Mouse (Mus musculus): Measurements from ENCODE around the gene Atp10b. TPM values are rescaled to one million over a fixed set of nuclear protein-coding genes. Genes with fewer than 3 reads are reported as not detected.
"Not testable (repeated sequence)": the region's sequence is repeated elsewhere in the genome, so short reads cannot be mapped to it uniquely, and the experiment has no call there.

The Atp10b gene
- polyA plus RNA-seq (2015; fragmentation: Nextera tagmentation; extraction: Ambion mirVana) = 3.2 and 3.3 TPM in 2 replicates

- H3K27ac ChIP-seq (ENCODE audit: low read depth, low read length) = no peak within 1 kb of the TSS
- no peak within 1 kb of the TSS for H3K4me3 ChIP-seq (ENCODE audit: low read depth, low read length)
- H3K9me3 ChIP-seq (ENCODE audit: control insufficient read depth) = no peaks in the 10 kb centered on the region
- H3K9ac ChIP-seq (ENCODE audit: low read depth, low read length) = no peak within 1 kb of the TSS
- H3K27me3 ChIP-seq (replicated peaks; ENCODE audit: control insufficient read depth, insufficient read depth, low read length) = no peaks in the 10 kb centered on the region
- no peak for ATAC-seq
- 57% methylated on average over 1 of the region's 1 CpGs for WGBS
- no peak within 1 kb of the TSS for H3K4me2 ChIP-seq (replicated peaks; ENCODE audit: low read depth)
- no peak for TF ChIP-seq CTCF (IDR thresholded peaks at IDR 0.05; ENCODE audit: low read depth)
- no peaks in the 10 kb centered on the region for H3K36me3 ChIP-seq (ENCODE audit: control insufficient read depth, insufficient read depth)
- 0 out of 2 replicates have a peak, but pooled peaks cover 3% of the 10 kb centered on the region for H3K4me1 ChIP-seq (replicated peaks; ENCODE audit: control insufficient read depth, insufficient read depth, low read length)
Measured at GRCm38 (mm10) chr11:43149577-43149976, at the start of gene Atp10b. TSS of gene Atp10b (plus strand) at chr11:43149877.

GRCm38 (mm10) chr11:43101357-43101756 is 48.3 kb upstream of the Atp10b start:
- no peak overlapping the region for H3K4me2 ChIP-seq (replicated peaks; ENCODE audit: low read depth)
- H3K36me3 ChIP-seq (ENCODE audit: control insufficient read depth, insufficient read depth) = no peaks in the 10 kb centered on the region
- H3K27me3 ChIP-seq (replicated peaks; ENCODE audit: control insufficient read depth, insufficient read depth, low read length) = no peaks in the 10 kb centered on the region
- ATAC-seq = no peak
- H3K27ac ChIP-seq (ENCODE audit: low read depth, low read length) = no peak overlapping the region
- H3K4me3 ChIP-seq (ENCODE audit: low read depth, low read length) = no peak overlapping the region
- no peaks in the 10 kb centered on the region for H3K4me1 ChIP-seq (replicated peaks; ENCODE audit: control insufficient read depth, insufficient read depth, low read length)
- no peak overlapping the region for H3K9ac ChIP-seq (ENCODE audit: low read depth, low read length)
- no peaks in the 10 kb centered on the region for H3K9me3 ChIP-seq (ENCODE audit: control insufficient read depth)
- WGBS = 46% methylated on average over 1 of the region's 1 CpGs
- TF ChIP-seq CTCF (IDR thresholded peaks at IDR 0.05; ENCODE audit: low read depth) = 0 out of 2 replicates have a peak, but pooled peaks have one; percentile 9

- Histone ChIP-seq H3K9ac (ENCODE audit: low read depth, low read length) (no peak overlapping the region), H3K9me3 (ENCODE audit: control insufficient read depth) (no peaks in the 10 kb centered on the region), H3K27ac (ENCODE audit: low read depth, low read length) (no peak overlapping the region), H3K4me1 (replicated peaks; ENCODE audit: control insufficient read depth, insufficient read depth, low read length) (no peaks in the 10 kb centered on the region), H3K36me3 (ENCODE audit: control insufficient read depth, insufficient read depth) (no peaks in the 10 kb centered on the region), H3K4me3 (ENCODE audit: low read depth, low read length) (no peak overlapping the region), H3K27me3 (replicated peaks; ENCODE audit: control insufficient read depth, insufficient read depth, low read length) (no peaks in the 10 kb centered on the region), H3K4me2 (replicated peaks; ENCODE audit: low read depth) (no peak overlapping the region)
- WGBS = 49% methylated on average over 4 of the region's 4 CpGs
- TF ChIP-seq CTCF (IDR thresholded peaks at IDR 0.05; ENCODE audit: low read depth) = no peak
- peak; percentile 41; the same call in 1 of the 2 replicates for ATAC-seq
Measured at GRCm38 (mm10) chr11:43125908-43126477, 23.7 kb upstream of the Atp10b start.

- not testable (repeated sequence) for H3K4me3 ChIP-seq (ENCODE audit: low read depth, low read length); H3K4me1 ChIP-seq (replicated peaks; ENCODE audit: control insufficient read depth, insufficient read depth, low read length); H3K9me3 ChIP-seq (ENCODE audit: control insufficient read depth); H3K27me3 ChIP-seq (replicated peaks; ENCODE audit: control insufficient read depth, insufficient read depth, low read length); H3K9ac ChIP-seq (ENCODE audit: low read depth, low read length); H3K27ac ChIP-seq (ENCODE audit: low read depth, low read length); H3K36me3 ChIP-seq (ENCODE audit: control insufficient read depth, insufficient read depth)
- WGBS = 73% methylated on average over 11 of the region's 12 CpGs
- ATAC-seq = peak; percentile 45; the same call in 1 of the 2 replicates
- H3K4me2 ChIP-seq (replicated peaks; ENCODE audit: low read depth) = 0 out of 2 replicates have a peak overlapping the region, but pooled peaks have one; percentile 9
Measured at GRCm38 (mm10) chr11:43126573-43126972, 23.1 kb upstream of the Atp10b start.

GRCm38 (mm10) chr11:43141296-43141695 is 8.4 kb upstream of the Atp10b start:
- H3K27ac ChIP-seq (ENCODE audit: low read depth, low read length) = no peak overlapping the region
- H3K4me2 ChIP-seq (replicated peaks; ENCODE audit: low read depth) = no peak overlapping the region
- 90% methylated on average over 1 of the region's 1 CpGs for WGBS
- no peak for TF ChIP-seq CTCF (IDR thresholded peaks at IDR 0.05; ENCODE audit: low read depth)
- ATAC-seq = no peak
- no peaks in the 10 kb centered on the region for H3K27me3 ChIP-seq (replicated peaks; ENCODE audit: control insufficient read depth, insufficient read depth, low read length)
- no peaks in the 10 kb centered on the region for H3K36me3 ChIP-seq (ENCODE audit: control insufficient read depth, insufficient read depth)
- H3K4me3 ChIP-seq (ENCODE audit: low read depth, low read length) = no peak overlapping the region
- H3K9me3 ChIP-seq (ENCODE audit: control insufficient read depth) = no peaks in the 10 kb centered on the region
- no peak overlapping the region for H3K9ac ChIP-seq (ENCODE audit: low read depth, low read length)
- no peaks in the 10 kb centered on the region for H3K4me1 ChIP-seq (replicated peaks; ENCODE audit: control insufficient read depth, insufficient read depth, low read length)

- no peak overlapping the region for H3K4me3 ChIP-seq (ENCODE audit: low read depth, low read length)
- 82% methylated on average over 1 of the region's 1 CpGs for WGBS
- TF ChIP-seq CTCF (IDR thresholded peaks at IDR 0.05; ENCODE audit: low read depth) = no peak
- no peaks in the 10 kb centered on the region for H3K4me1 ChIP-seq (replicated peaks; ENCODE audit: control insufficient read depth, insufficient read depth, low read length)
- no peak overlapping the region for H3K9ac ChIP-seq (ENCODE audit: low read depth, low read length)
- no peak for ATAC-seq
- no peaks in the 10 kb centered on the region for H3K9me3 ChIP-seq (ENCODE audit: control insufficient read depth)
- H3K36me3 ChIP-seq (ENCODE audit: control insufficient read depth, insufficient read depth) = no peaks in the 10 kb centered on the region
- no peak overlapping the region for H3K27ac ChIP-seq (ENCODE audit: low read depth, low read length)
- H3K4me2 ChIP-seq (replicated peaks; ENCODE audit: low read depth) = no peak overlapping the region
- no peaks in the 10 kb centered on the region for H3K27me3 ChIP-seq (replicated peaks; ENCODE audit: control insufficient read depth, insufficient read depth, low read length)
Measured at GRCm38 (mm10) chr11:43142811-43143210, 6.9 kb upstream of the Atp10b start.
